Mouse (Mus musculus) heart, postnatal 0 days (tissue): ENCODE measurements around the gene Klhl32. TPM values are rescaled to one million over a fixed set of nuclear protein-coding genes. Genes with fewer than 3 reads are reported as not detected.

ENCODE experiments used
- ATAC-seq: fragments of 200-750 bp; cut with Nextera tagmentation; 2 replicates; pipeline ENCODE4 v1.8.0; 2017; ENCODE audit warnings: low read depth, moderate number of reproducible peaks, moderate library complexity; ENCODE audit not compliant: insufficient read depth
- DNase-seq: peaks from one replicate; pipeline ENCODE4 v3.0.0-alpha.2; 2016; ENCODE audit warnings: low spot score
- H3K27ac ChIP-seq: fragments of 300-500 bp; sonication (generic); 2 replicates; pipeline ENCODE4 v1.5.1; 2014; ENCODE audit warnings: low read depth, mild to moderate bottlenecking
- H3K27me3 ChIP-seq: fragments of 300-500 bp; sonication (generic); 2 replicates; pipeline ENCODE4 v1.6.1; 2014; ENCODE audit warnings: low read length, mixed read lengths; ENCODE audit not compliant: control insufficient read depth, insufficient read depth
- H3K36me3 ChIP-seq: fragments of 300-500 bp; sonication (generic); replicated peaks from 2 replicates; pipeline ENCODE4 v1.6.1; 2014; ENCODE audit warnings: low read length, mixed read lengths; ENCODE audit not compliant: control insufficient read depth, insufficient read depth
- H3K4me1 ChIP-seq: fragments of 300-500 bp; sonication (generic); 2 replicates; pipeline ENCODE4 v1.6.1; 2014; ENCODE audit warnings: antibody characterized with exemption; ENCODE audit not compliant: control insufficient read depth, insufficient read depth
- H3K4me2 ChIP-seq: fragments of 300-500 bp; sonication (generic); 2 replicates; pipeline ENCODE4 v1.6.1; 2014; ENCODE audit warnings: low read depth, mild to moderate bottlenecking, low read length, moderate library complexity
- H3K4me3 ChIP-seq: fragments of 300-500 bp; sonication (generic); 2 replicates; pipeline ENCODE4 v1.5.1; 2014; ENCODE audit warnings: low read depth, low read length
- H3K9ac ChIP-seq: fragments of 300-500 bp; sonication (generic); replicated peaks from 2 replicates; pipeline ENCODE4 v1.6.1; 2014; ENCODE audit warnings: low read depth, low read length, mixed read lengths
- H3K9me3 ChIP-seq: fragments of 300-500 bp; sonication (generic); replicated peaks from 2 replicates; pipeline ENCODE4 v1.6.1; 2016; ENCODE audit warnings: low read length; ENCODE audit not compliant: control insufficient read depth
- CTCF ChIP-seq: IDR thresholded peaks from 2 replicates; pipeline ENCODE4 v1.5.1; 2016; ENCODE audit warnings: antibody characterized with exemption, control low read depth, low read depth
- EP300 ChIP-seq: IDR thresholded peaks from 2 replicates; pipeline ENCODE4 v1.6.1; 2016; ENCODE audit warnings: antibody characterized with exemption, low read depth
- WGBS: fragments of 180-500 bp; shearing (Covaris S2); extraction: QIAGEN DNeasy Blood & Tissue Kit; methylation state at CpG from one replicate; pipeline ENCODE4 v1.1.7; 2014; 5-methylcytosine and 5-hydroxymethylcytosine counted together
- polyA plus RNA-seq: library from polyadenylated mRNA; unstranded; fragments of >200 nt; fragmentation: Nextera tagmentation; extraction: Ambion mirVana; gene quantifications from 2 replicates; pipeline ENCODE4 v1.2.1, GENCODE M21; 2015
- total RNA-seq: library from RNA; depleted of rRNA; stranded (reverse); fragments of >200 nt; gene quantifications from 2 replicates; pipeline ENCODE4 v1.2.3, GENCODE M21; 2014; ENCODE audit warnings: low replicate concordance

Klhl32 gene
- total and polyA plus RNA-seq, 2 experiments from 2014 or later, result 6.2 to 12.3 TPM

- 90% methylated on average over 2 of the region's 2 CpGs for WGBS
- no peak for TF ChIP-seq CTCF
- no peak for TF ChIP-seq EP300
- Histone ChIP-seq H3K4me3 (no peak overlapping the region), H3K36me3 (no peaks in the 10 kb centered on the region), H3K27me3 (no peaks in the 10 kb centered on the region), H3K27ac (no peak overlapping the region), H3K9me3 (no peaks in the 10 kb centered on the region), H3K4me1 (no peaks in the 10 kb centered on the region), H3K4me2 (no peak overlapping the region), H3K9ac (no peak overlapping the region)
- ATAC-seq (no peak), DNase-seq (no peak)
Measured at GRCm38 (mm10) chr4:24847406-24847805, 3.5 kb downstream of the Klhl32 start.

- ATAC-seq, result no peak
- H3K4me1 ChIP-seq, result no peaks in the 10 kb centered on the region
- no peaks in the 10 kb centered on the region for H3K27me3 ChIP-seq
- TF ChIP-seq EP300 (no peak), CTCF (no peak)
- no peak overlapping the region for H3K9ac ChIP-seq
- no peaks in the 10 kb centered on the region for H3K9me3 ChIP-seq
- no peak overlapping the region for H3K4me2 ChIP-seq
- no peak overlapping the region for H3K27ac ChIP-seq
- DNase-seq, result no peak
- no peak overlapping the region for H3K4me3 ChIP-seq
- 82% methylated on average over 5 of the region's 5 CpGs for WGBS
- no peaks in the 10 kb centered on the region for H3K36me3 ChIP-seq
Measured at GRCm38 (mm10) chr4:24845546-24845945, 5.4 kb downstream of the Klhl32 start.

- H3K4me2 ChIP-seq, result no peak overlapping the region
- ATAC-seq (no peak), DNase-seq (no peak)
- no peaks in the 10 kb centered on the region for H3K4me1 ChIP-seq
- H3K9me3 ChIP-seq, result no peaks in the 10 kb centered on the region
- H3K27me3 ChIP-seq, result no peaks in the 10 kb centered on the region
- no peak overlapping the region for H3K27ac ChIP-seq
- no peaks in the 10 kb centered on the region for H3K36me3 ChIP-seq
- H3K9ac ChIP-seq, result no peak overlapping the region
- TF ChIP-seq EP300 (no peak), CTCF (no peak)
- 82% methylated on average over 6 of the region's 6 CpGs for WGBS
- no peak overlapping the region for H3K4me3 ChIP-seq
Measured at GRCm38 (mm10) chr4:24838567-24838966, 12.4 kb downstream of the Klhl32 start.

- no peak for TF ChIP-seq EP300
- no peak for TF ChIP-seq CTCF
- Histone ChIP-seq H3K4me2 (no peak overlapping the region), H3K9ac (no peak overlapping the region), H3K27ac (no peak overlapping the region), H3K4me3 (no peak overlapping the region), H3K36me3 (no peaks in the 10 kb centered on the region), H3K9me3 (no peaks in the 10 kb centered on the region), H3K27me3 (no peaks in the 10 kb centered on the region), H3K4me1 (no peaks in the 10 kb centered on the region)
- ATAC-seq (no peak), DNase-seq (no peak)
- 53% methylated on average over 7 of the region's 7 CpGs for WGBS
Measured at GRCm38 (mm10) chr4:24835555-24835954, 15.4 kb downstream of the Klhl32 start.

GRCm38 (mm10) chr4:24808316-24808715 is 42.6 kb downstream of the Klhl32 start:
- WGBS, result 73% methylated on average over 1 of the region's 1 CpGs
- TF ChIP-seq CTCF (no peak), EP300 (no peak)
- Histone ChIP-seq H3K4me3 (no peak overlapping the region), H3K36me3 (no peaks in the 10 kb centered on the region), H3K27me3 (no peaks in the 10 kb centered on the region), H3K9me3 (no peaks in the 10 kb centered on the region), H3K27ac (no peak overlapping the region), H3K4me2 (no peak overlapping the region), H3K4me1 (no peaks in the 10 kb centered on the region), H3K9ac (no peak overlapping the region)
- DNase-seq (no peak), ATAC-seq (no peak)

GRCm38 (mm10) chr4:24801881-24802280 is 49.0 kb downstream of the Klhl32 start:
- Histone ChIP-seq H3K4me2 (no peak overlapping the region), H3K36me3 (no peaks in the 10 kb centered on the region), H3K9me3 (no peaks in the 10 kb centered on the region), H3K27ac (no peak overlapping the region), H3K27me3 (no peaks in the 10 kb centered on the region), H3K4me3 (no peak overlapping the region), H3K9ac (no peak overlapping the region), H3K4me1 (no peaks in the 10 kb centered on the region)
- 71% methylated on average over 1 of the region's 1 CpGs for WGBS
- TF ChIP-seq EP300, result no peak
- TF ChIP-seq CTCF, result no peak
- DNase-seq (no peak), ATAC-seq (no peak)
